8 mouse cellular contexts compared by ENCODE assay signal in genomic region chr10:99168840-99169764, GRCm38 (mm10). TPM values are rescaled to one million over a fixed set of nuclear protein-coding genes. Genes with fewer than 3 reads are reported as not detected.
A peak's percentile ranks its signal among the peaks of the same experiment; 100 is the strongest.
DNase-seq lines count a peak whose midpoint lies in the region; ATAC-seq and TF ChIP-seq lines count a peak whose summit lies in the region.
"Had no signal": no experiment of that assay in that cellular context is flagged by ENCODE, and none has a peak within 500 bp of the region (broad histone marks: within the 10 kb centered on the region; RNA-seq: fewer than 3 reads in every experiment).

No protein-coding gene starts in this region.

- WGBS in midbrain, embryonic 14.5 days, result 87% methylated on average over 11 of the region's 11 CpGs
- WGBS in midbrain, embryonic 10.5 days, result 87% methylated on average over 11 of the region's 11 CpGs
- WGBS in cerebellum, adult 2 months, result 77% methylated on average over 11 of the region's 11 CpGs
- 56% methylated on average over 11 of the region's 11 CpGs for WGBS in heart, postnatal 0 days
- 52% methylated on average over 11 of the region's 11 CpGs for WGBS in liver, postnatal 0 days (ENCODE audit: insufficient replicate concordance)
- WGBS in hindbrain, embryonic 11.5 days, result 89% methylated on average over 11 of the region's 11 CpGs

- no peak overlapping the region for H3K4me3 ChIP-seq in midbrain, embryonic 14.5 days (replicated peaks; ENCODE audit: low read depth, low read length)
- H3K4me3 ChIP-seq in midbrain, embryonic 10.5 days, result no peak overlapping the region
- no peak overlapping the region for H3K4me3 ChIP-seq in cerebellum, adult 2 months (replicated peaks; ENCODE audit: insufficient read depth, low read depth, low read length)
- H3K4me3 ChIP-seq in heart, postnatal 0 days (ENCODE audit: low read depth, low read length), result no peak overlapping the region
- H3K4me3 ChIP-seq in liver, postnatal 0 days (ENCODE audit: low read depth, low read length), result no peak overlapping the region
- H3K4me3 ChIP-seq in hindbrain, embryonic 11.5 days (ENCODE audit: low read depth, low read length), result no peak overlapping the region
- H3K4me3 ChIP-seq: midbrain, embryonic 12.5 days had no signal

- H3K4me1 ChIP-seq in midbrain, embryonic 14.5 days (ENCODE audit: control insufficient read depth, insufficient read depth, low read length), result no peaks in the 10 kb centered on the region
- peaks cover 30% of the 10 kb centered on the region for H3K4me1 ChIP-seq in midbrain, embryonic 10.5 days
- no peaks in the 10 kb centered on the region; the same call in none of the 2 replicates for H3K4me1 ChIP-seq in cerebellum, adult 2 months (ENCODE audit: control insufficient read depth, insufficient read depth, low read length)
- peaks cover 16% of the 10 kb centered on the region; the same call in 1 of the 2 replicates for H3K4me1 ChIP-seq in heart, postnatal 0 days (ENCODE audit: control insufficient read depth, insufficient read depth)
- peaks cover 29% of the 10 kb centered on the region for H3K4me1 ChIP-seq in liver, postnatal 0 days (ENCODE audit: insufficient read depth)
- no peaks in the 10 kb centered on the region; the same call in 1 of the 2 replicates for H3K4me1 ChIP-seq in hindbrain, embryonic 11.5 days (replicated peaks; ENCODE audit: control insufficient read depth, insufficient read depth, low read length)

- H3K9me3 ChIP-seq in midbrain, embryonic 14.5 days (ENCODE audit: control insufficient read depth, low read length), result no peaks in the 10 kb centered on the region
- no peaks in the 10 kb centered on the region for H3K9me3 ChIP-seq in midbrain, embryonic 10.5 days (replicated peaks)
- H3K9me3 ChIP-seq in heart, postnatal 0 days (replicated peaks; ENCODE audit: control insufficient read depth, low read length), result no peaks in the 10 kb centered on the region
- H3K9me3 ChIP-seq in liver, postnatal 0 days (ENCODE audit: low read length), result no peaks in the 10 kb centered on the region
- H3K9me3 ChIP-seq in hindbrain, embryonic 11.5 days (ENCODE audit: control insufficient read depth, low read length), result no peaks in the 10 kb centered on the region
- H3K9me3 ChIP-seq: midbrain, embryonic 12.5 days had no signal

- no peaks in the 10 kb centered on the region for H3K36me3 ChIP-seq in midbrain, embryonic 14.5 days (ENCODE audit: control insufficient read depth, insufficient read depth, low read length)
- no peaks in the 10 kb centered on the region; the same call in 1 of the 2 replicates for H3K36me3 ChIP-seq in midbrain, embryonic 10.5 days
- no peaks in the 10 kb centered on the region for H3K36me3 ChIP-seq in heart, postnatal 0 days (replicated peaks; ENCODE audit: control insufficient read depth, insufficient read depth, low read length)
- no peaks in the 10 kb centered on the region for H3K36me3 ChIP-seq in liver, postnatal 0 days (replicated peaks; ENCODE audit: insufficient read depth, low read length)
- no peaks in the 10 kb centered on the region for H3K36me3 ChIP-seq in hindbrain, embryonic 11.5 days (ENCODE audit: control insufficient read depth, insufficient read depth, low read length)
- H3K36me3 ChIP-seq: midbrain, embryonic 12.5 days had no signal

- no peak for TF ChIP-seq POLR2A in cerebellum, adult 2 months (IDR thresholded peaks at IDR 0.05; ENCODE audit: borderline replicate concordance, insufficient read depth, low read length)

- ATAC-seq in midbrain, embryonic 14.5 days (ENCODE audit: low FRiP score, low TSS enrichment), result no peak
- no peak for ATAC-seq in heart, postnatal 0 days (ENCODE audit: insufficient read depth, low read depth)
- peak; percentile 13; the same call in 1 of the 2 replicates for ATAC-seq in liver, postnatal 0 days
- ATAC-seq in hindbrain, embryonic 11.5 days (ENCODE audit: low FRiP score), result no peak

- TF ChIP-seq EP300 in heart, postnatal 0 days (IDR thresholded peaks at IDR 0.05; ENCODE audit: low read depth), result no peak
- TF ChIP-seq EP300 in liver, postnatal 0 days (IDR thresholded peaks at IDR 0.05; ENCODE audit: low read depth), result no peak

- no peak overlapping the region for H3K27ac ChIP-seq in midbrain, embryonic 14.5 days (replicated peaks; ENCODE audit: low read depth, low read length)
- no peak overlapping the region for H3K27ac ChIP-seq in midbrain, embryonic 10.5 days (replicated peaks)
- no peak overlapping the region for H3K27ac ChIP-seq in cerebellum, adult 2 months (ENCODE audit: insufficient read depth, low read length)
- H3K27ac ChIP-seq in heart, postnatal 0 days (ENCODE audit: low read depth), result peak overlapping the region; percentile 62
- H3K27ac ChIP-seq in liver, postnatal 0 days (ENCODE audit: low read depth), result peak overlapping the region; percentile 80
- H3K27ac ChIP-seq in hindbrain, embryonic 11.5 days (ENCODE audit: low read depth, low read length), result no peak overlapping the region
- H3K27ac ChIP-seq: midbrain, embryonic 12.5 days had no signal

- peak; percentile 25 for DNase-seq in midbrain, embryonic 14.5 days
- DNase-seq in midbrain, embryonic 10.5 days (ENCODE audit: low spot score), result no peak
- DNase-seq in cerebellum, adult 2 months, result peak; percentile 40 to 67
- DNase-seq in heart, postnatal 0 days (ENCODE audit: low spot score), result peak; percentile 35
- DNase-seq in liver, postnatal 0 days, result no peak
- peak; percentile 58 for DNase-seq in thymus, postnatal 25 days
- DNase-seq in hindbrain, embryonic 11.5 days (ENCODE audit: low spot score), result no peak

- H3K4me2 ChIP-seq in midbrain, embryonic 14.5 days (ENCODE audit: low read length), result no peak overlapping the region
- H3K4me2 ChIP-seq in heart, postnatal 0 days (ENCODE audit: low read depth, low read length), result no peak overlapping the region
- H3K4me2 ChIP-seq in liver, postnatal 0 days (ENCODE audit: low read depth, low read length), result peak overlapping the region; percentile 22
- no peak overlapping the region for H3K4me2 ChIP-seq in hindbrain, embryonic 11.5 days (replicated peaks; ENCODE audit: low read depth, low read length)
- H3K4me2 ChIP-seq: midbrain, embryonic 12.5 days had no signal

- no peaks in the 10 kb centered on the region for H3K27me3 ChIP-seq in midbrain, embryonic 14.5 days (ENCODE audit: control insufficient read depth, insufficient read depth, low read length)
- H3K27me3 ChIP-seq in midbrain, embryonic 10.5 days (ENCODE audit: low read depth, poor library complexity, severe bottlenecking), result no peaks in the 10 kb centered on the region
- H3K27me3 ChIP-seq in cerebellum, adult 2 months (ENCODE audit: control insufficient read depth, insufficient read depth, low read length), result no peaks in the 10 kb centered on the region
- H3K27me3 ChIP-seq in heart, postnatal 0 days (ENCODE audit: control insufficient read depth, insufficient read depth, low read length), result no peaks in the 10 kb centered on the region
- no peaks in the 10 kb centered on the region for H3K27me3 ChIP-seq in liver, postnatal 0 days (ENCODE audit: insufficient read depth, low read length)
- no peaks in the 10 kb centered on the region for H3K27me3 ChIP-seq in hindbrain, embryonic 11.5 days (ENCODE audit: control insufficient read depth, insufficient read depth, low read length)
- H3K27me3 ChIP-seq: midbrain, embryonic 12.5 days had no signal

- no peak for TF ChIP-seq CTCF in cerebellum, adult 2 months (IDR thresholded peaks at IDR 0.05; ENCODE audit: borderline replicate concordance, insufficient read depth, low read depth, low read length)
- TF ChIP-seq CTCF in heart, postnatal 0 days (IDR thresholded peaks at IDR 0.05; ENCODE audit: low read depth), result peak; percentile 48
- TF ChIP-seq CTCF in liver, postnatal 0 days (IDR thresholded peaks at IDR 0.05; ENCODE audit: low read depth), result peak; percentile 47

- no peak overlapping the region for H3K9ac ChIP-seq in midbrain, embryonic 14.5 days (replicated peaks; ENCODE audit: low read length)
- H3K9ac ChIP-seq in heart, postnatal 0 days (replicated peaks; ENCODE audit: low read depth, low read length), result no peak overlapping the region
- H3K9ac ChIP-seq in liver, postnatal 0 days (replicated peaks), result no peak overlapping the region
- no peak overlapping the region for H3K9ac ChIP-seq in hindbrain, embryonic 11.5 days (ENCODE audit: low read depth, low read length)
- H3K9ac ChIP-seq: midbrain, embryonic 12.5 days had no signal

RNA-seq across cellular contexts. Expression of gene Phxr2, which starts 43.0 kb away (rescaled TPM):
- 0.30 TPM in 1 of 2 replicates, not detected in the other for polyA plus RNA-seq in midbrain, embryonic 14.5 days (2014; fragmentation: Nextera tagmentation; extraction: Ambion mirVana)
- 0.11 and 0.23 TPM in 2 replicates for polyA plus RNA-seq in midbrain, embryonic 10.5 days (2016; fragmentation: Nextera tagmentation; extraction: Ambion mirVana)
- not detected in 2 replicates for polyA plus RNA-seq in cerebellum, adult 2 months (2012; rRNA removed)
- not detected in 2 replicates for total RNA-seq in heart, postnatal 0 days (2014; rRNA removed; ENCODE audit: low replicate concordance)
- polyA plus RNA-seq in heart, postnatal 0 days (2015; fragmentation: Nextera tagmentation; extraction: Ambion mirVana), result not detected in 2 replicates
- polyA plus RNA-seq in liver, postnatal 0 days (2015; fragmentation: Nextera tagmentation; extraction: Ambion mirVana), result not detected in 2 replicates
- not detected in 2 replicates for polyA plus RNA-seq in hindbrain, embryonic 11.5 days (2014; fragmentation: Nextera tagmentation; extraction: Ambion mirVana)
- polyA plus RNA-seq: midbrain, embryonic 12.5 days had no signal

Comparison
In these comparisons a context has a peak if more than half of its experiments do, and no peak if none do; other contexts are left out.
1. DNase-seq: peak in midbrain, embryonic 14.5 days (single experiment), cerebellum, adult 2 months (2 of 2), heart, postnatal 0 days (single experiment) and thymus, postnatal 25 days (single experiment); none in midbrain, embryonic 10.5 days (single experiment), liver, postnatal 0 days (single experiment) and hindbrain, embryonic 11.5 days (single experiment).
2. H3K27ac ChIP-seq: peak in heart, postnatal 0 days (single experiment) and liver, postnatal 0 days (single experiment); none in midbrain, embryonic 14.5 days (single experiment), midbrain, embryonic 10.5 days (single experiment), cerebellum, adult 2 months (single experiment) and hindbrain, embryonic 11.5 days (single experiment).